Mouse (Mus musculus) heart, embryonic 11.5 days (tissue): ENCODE results near the gene Cald1. TPM values are rescaled to one million over a fixed set of nuclear protein-coding genes. Genes with fewer than 3 reads are reported as not detected.

Experiments used
- ATAC-seq: fragments of 200-750 bp; cut with Nextera tagmentation; replicated peaks from 2 replicates; pipeline ENCODE4 v1.8.0; 2017; ENCODE audit warnings: moderate library complexity; ENCODE audit not compliant: insufficient number of reproducible peaks, low FRiP score, low TSS enrichment
- H3K27ac ChIP-seq: fragments of 300-500 bp; sonication (generic); 2 replicates; pipeline ENCODE4 v1.5.1; 2014; ENCODE audit warnings: mild to moderate bottlenecking, low read depth, low read length
- H3K27me3 ChIP-seq: fragments of 300-500 bp; sonication (generic); 2 replicates; pipeline ENCODE4 v1.6.1; 2014; ENCODE audit warnings: mild to moderate bottlenecking, low read length, mixed read lengths; ENCODE audit not compliant: control insufficient read depth, insufficient read depth
- H3K36me3 ChIP-seq: fragments of 300-500 bp; sonication (generic); 2 replicates; pipeline ENCODE4 v1.6.1; 2014; ENCODE audit warnings: mild to moderate bottlenecking, low read length, moderate library complexity, mixed read lengths; ENCODE audit not compliant: control insufficient read depth, insufficient read depth
- H3K4me1 ChIP-seq: fragments of 300-500 bp; sonication (generic); 2 replicates; pipeline ENCODE4 v1.6.1; 2014; ENCODE audit warnings: low read length; ENCODE audit not compliant: control insufficient read depth, insufficient read depth
- H3K4me2 ChIP-seq: fragments of 300-500 bp; sonication (generic); 2 replicates; pipeline ENCODE4 v1.6.1; 2014; ENCODE audit warnings: mild to moderate bottlenecking, moderate library complexity
- H3K4me3 ChIP-seq: fragments of 300-500 bp; sonication (generic); 2 replicates; pipeline ENCODE4 v1.5.1; 2014; ENCODE audit warnings: low read depth, low read length
- H3K9ac ChIP-seq: fragments of 300-500 bp; sonication (generic); 2 replicates; pipeline ENCODE4 v1.6.1; 2014; ENCODE audit warnings: mild to moderate bottlenecking, low read depth, low read length, moderate library complexity
- H3K9me3 ChIP-seq: fragments of 300-500 bp; sonication (generic); replicated peaks from 2 replicates; pipeline ENCODE4 v1.6.1; 2016; ENCODE audit warnings: low read length; ENCODE audit not compliant: control insufficient read depth
- WGBS: fragments of 180-500 bp; shearing (Covaris S2); extraction: QIAGEN DNeasy Blood & Tissue Kit; methylation state at CpG from one replicate; pipeline ENCODE4 v1.1.7; 2014; ENCODE audit not compliant: insufficient replicate concordance; 5-methylcytosine and 5-hydroxymethylcytosine counted together
- polyA plus RNA-seq: library from polyadenylated mRNA; unstranded; fragments of >200 nt; fragmentation: Nextera tagmentation; extraction: Ambion mirVana; gene quantifications from 2 replicates; pipeline ENCODE4 v1.2.1, GENCODE M21; 2014

Gene Cald1
- polyA plus RNA-seq, 1 experiment from 2014 or later = 167 TPM

GRCm38 (mm10) chr6:34640226-34640625 lies 41.9 kb downstream of the Cald1 start:
- Histone ChIP-seq H3K4me2 (no peak overlapping the region), H3K9me3 (no peaks in the 10 kb centered on the region), H3K27me3 (no peaks in the 10 kb centered on the region), H3K9ac (no peak overlapping the region), H3K4me1 (peaks cover 20% of the 10 kb centered on the region), H3K36me3 (no peaks in the 10 kb centered on the region), H3K27ac (no peak overlapping the region), H3K4me3 (no peak overlapping the region)
- 80% methylated on average over 9 of the region's 9 CpGs for WGBS
- ATAC-seq = no peak

- Histone ChIP-seq H3K4me1 (peaks cover 20% of the 10 kb centered on the region), H3K4me2 (no peak overlapping the region)
Measured at GRCm38 (mm10) chr6:34641081-34641480, 42.8 kb downstream of the Cald1 start.

GRCm38 (mm10) chr6:34642075-34642547 lies 43.8 kb downstream of the Cald1 start:
- H3K9me3 ChIP-seq = no peaks in the 10 kb centered on the region
- peak overlapping the region; percentile 22; the same call in 1 of the 2 replicates for H3K27ac ChIP-seq
- no peak overlapping the region for H3K4me2 ChIP-seq
- H3K4me3 ChIP-seq = no peak overlapping the region
- WGBS = 70% methylated on average over 5 of the region's 5 CpGs
- ATAC-seq = no peak
- H3K9ac ChIP-seq = no peak overlapping the region
- H3K27me3 ChIP-seq = no peaks in the 10 kb centered on the region
- H3K36me3 ChIP-seq = no peaks in the 10 kb centered on the region
- peaks cover 20% of the 10 kb centered on the region for H3K4me1 ChIP-seq

More at GRCm38 (mm10) chr6:34641081-34641480, 42.8 kb downstream of the Cald1 start:
- H3K36me3 ChIP-seq = no peaks in the 10 kb centered on the region
- no peaks in the 10 kb centered on the region for H3K27me3 ChIP-seq
- no peak overlapping the region for H3K9ac ChIP-seq
- H3K27ac ChIP-seq = no peak overlapping the region
- H3K9me3 ChIP-seq = no peaks in the 10 kb centered on the region
- no peak overlapping the region for H3K4me3 ChIP-seq
- ATAC-seq = no peak

GRCm38 (mm10) chr6:34648017-34648787 lies 49.9 kb downstream of the Cald1 start:
- no peak for ATAC-seq
- Histone ChIP-seq H3K36me3 (no peaks in the 10 kb centered on the region), H3K27me3 (no peaks in the 10 kb centered on the region), H3K4me1 (peaks cover 7% of the 10 kb centered on the region; the same call in 1 of the 2 replicates), H3K4me2 (no peak overlapping the region), H3K27ac (no peak overlapping the region), H3K4me3 (no peak overlapping the region), H3K9ac (no peak overlapping the region), H3K9me3 (no peaks in the 10 kb centered on the region)
- WGBS = 77% methylated on average over 5 of the region's 5 CpGs

- Histone ChIP-seq H3K4me1 (peaks cover 9% of the 10 kb centered on the region; the same call in 1 of the 2 replicates), H3K9me3 (no peaks in the 10 kb centered on the region), H3K9ac (no peak overlapping the region), H3K4me2 (no peak overlapping the region), H3K27me3 (no peaks in the 10 kb centered on the region), H3K27ac (no peak overlapping the region), H3K36me3 (no peaks in the 10 kb centered on the region), H3K4me3 (no peak overlapping the region)
- ATAC-seq = no peak
- 74% methylated on average over 7 of the region's 7 CpGs for WGBS
Measured at GRCm38 (mm10) chr6:34651298-34651697, 53.0 kb downstream of the Cald1 start.

- Histone ChIP-seq H3K9ac (no peak overlapping the region), H3K9me3 (no peaks in the 10 kb centered on the region), H3K36me3 (no peaks in the 10 kb centered on the region), H3K27me3 (no peaks in the 10 kb centered on the region), H3K4me1 (peaks cover 12% of the 10 kb centered on the region), H3K27ac (no peak overlapping the region), H3K4me3 (no peak overlapping the region), H3K4me2 (no peak overlapping the region)
- no peak for ATAC-seq
- 67% methylated on average over 3 of the region's 3 CpGs for WGBS
Measured at GRCm38 (mm10) chr6:34655719-34656118, 57.4 kb downstream of the Cald1 start.

GRCm38 (mm10) chr6:34658791-34659190 lies 60.5 kb downstream of the Cald1 start:
- H3K27ac ChIP-seq = no peak overlapping the region
- H3K27me3 ChIP-seq = no peaks in the 10 kb centered on the region
- H3K4me3 ChIP-seq = no peak overlapping the region
- no peak for ATAC-seq
- H3K9me3 ChIP-seq = no peaks in the 10 kb centered on the region
- H3K36me3 ChIP-seq = no peaks in the 10 kb centered on the region
- H3K4me2 ChIP-seq = no peak overlapping the region
- 73% methylated on average over 5 of the region's 5 CpGs for WGBS
- peaks cover 9% of the 10 kb centered on the region for H3K4me1 ChIP-seq
- H3K9ac ChIP-seq = no peak overlapping the region

GRCm38 (mm10) chr6:34660724-34661123 lies 62.4 kb downstream of the Cald1 start:
- Histone ChIP-seq H3K9ac (0 out of 2 replicates have a peak overlapping the region, but pooled peaks have one; percentile 55), H3K27ac (0 out of 2 replicates have a peak overlapping the region, but pooled peaks have one; percentile 3), H3K9me3 (no peaks in the 10 kb centered on the region), H3K27me3 (no peaks in the 10 kb centered on the region), H3K4me1 (peaks cover 7% of the 10 kb centered on the region; the same call in 1 of the 2 replicates), H3K36me3 (no peaks in the 10 kb centered on the region), H3K4me2 (peak overlapping the region; percentile 36; the same call in 1 of the 2 replicates), H3K4me3 (no peak overlapping the region)
- ATAC-seq = 0 out of 2 replicates have a peak, but pooled peaks have one; percentile 26
- WGBS = 36% methylated on average over 8 of the region's 8 CpGs
